Mouse (Mus musculus): ENCODE results near the gene Amer2. TPM values are rescaled to one million over a fixed set of nuclear protein-coding genes. Genes with fewer than 3 reads are reported as not detected.

Amer2 gene
- total and polyA plus RNA-seq, 2 experiments, result 0.24 to 0.28 TPM

DNA sequence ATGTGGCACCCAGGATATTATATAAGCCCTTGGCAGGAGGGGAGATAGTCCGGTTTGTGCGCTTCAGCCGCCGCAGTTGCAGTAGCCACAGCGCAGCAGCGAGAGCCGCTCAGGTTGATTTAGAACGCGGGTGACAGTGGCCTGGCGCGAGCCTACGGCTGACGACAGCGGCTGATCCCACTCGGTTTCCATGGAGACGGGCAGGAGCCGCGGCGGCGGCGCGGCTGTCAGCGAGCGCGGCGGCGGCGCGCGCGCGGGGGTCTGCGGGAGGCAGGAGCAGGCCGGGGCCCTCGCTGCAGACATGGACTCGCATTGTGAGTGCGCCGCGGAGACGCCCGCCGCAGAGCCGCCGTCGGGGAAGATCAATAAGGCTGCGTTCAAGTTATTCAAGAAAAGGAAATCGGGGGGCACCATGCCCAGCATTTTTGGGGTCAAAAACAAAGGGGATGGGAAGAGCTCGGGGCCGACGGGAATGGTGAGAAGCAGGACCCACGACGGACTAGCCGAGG lies 5.1 kb downstream of the Amer2 start:
- no peak overlapping the region for H3K27ac ChIP-seq (replicated peaks; ENCODE audit: insufficient read depth, low read depth, low read length)
- H3K79me2 ChIP-seq (ENCODE audit: control insufficient read depth, insufficient read depth, low read length), result no peaks in the 10 kb centered on the region
- WGBS, result 1% methylated on average over 53 of the region's 53 CpGs
- H3K36me3 ChIP-seq (ENCODE audit: control insufficient read depth, insufficient read depth, low read length), result no peaks in the 10 kb centered on the region
- H3K4me3 ChIP-seq (ENCODE audit: insufficient read depth, low read depth, low read length), result peak overlapping the region; percentile 55
- no peak for TF ChIP-seq CTCF (IDR thresholded peaks at IDR 0.05; ENCODE audit: low read depth, low read length)
- TF ChIP-seq POLR2A (IDR thresholded peaks at IDR 0.05; ENCODE audit: extremely low read depth, insufficient read depth, low read length), result no peak
- peak; percentile 46 for DNase-seq (ENCODE audit: extremely low read depth, low read depth, low spot score)
- H3K4me1 ChIP-seq (ENCODE audit: control insufficient read depth, insufficient read depth, low read length), result no peaks in the 10 kb centered on the region; the same call in 1 of the 2 replicates
- no peaks in the 10 kb centered on the region; the same call in 1 of the 2 replicates for H3K27me3 ChIP-seq (ENCODE audit: control insufficient read depth, insufficient read depth, low read length)
- H3K9ac ChIP-seq (ENCODE audit: low read depth, low read length), result peak overlapping the region; percentile 43

DNA sequence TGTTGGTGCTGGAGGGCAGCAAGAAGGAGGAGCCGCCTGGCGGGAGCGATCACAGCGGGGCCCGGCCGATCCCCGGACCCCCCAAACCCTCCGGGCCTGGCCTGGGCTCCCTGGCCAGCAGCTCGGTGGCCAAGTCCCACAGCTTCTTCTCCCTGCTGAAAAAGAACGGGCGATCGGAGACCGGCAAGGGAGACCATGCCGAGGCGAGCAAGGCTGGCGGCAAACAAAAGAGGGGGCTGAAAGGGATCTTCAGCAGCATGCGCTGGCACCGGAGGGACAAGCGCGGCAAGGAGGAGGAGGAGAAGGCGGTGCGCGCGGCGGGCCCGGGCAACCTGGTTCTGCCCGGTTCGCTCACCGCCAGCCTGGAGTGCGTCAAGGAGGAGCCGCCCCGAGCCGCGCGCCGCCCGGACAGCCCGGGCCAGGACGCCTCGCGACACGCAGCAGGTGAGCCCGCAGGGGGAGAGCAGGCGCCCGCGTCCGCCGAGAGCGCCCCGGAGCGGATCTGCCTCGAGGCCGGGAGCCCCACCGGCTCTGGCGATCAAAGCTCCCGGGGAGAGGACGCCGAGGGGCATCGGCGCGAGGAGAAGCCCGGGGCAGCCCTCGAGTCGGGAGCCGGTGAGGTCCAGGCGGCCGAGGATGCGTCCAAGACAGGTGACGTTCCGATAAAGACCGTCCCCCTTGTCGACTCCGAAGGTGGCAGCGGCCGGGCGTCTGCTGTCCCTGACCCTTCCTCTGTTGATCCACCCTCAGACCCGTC lies 5.7 kb downstream of the Amer2 start:
- DNase-seq (ENCODE audit: extremely low read depth, low read depth, low spot score), result no peak
- Histone ChIP-seq H3K9ac (ENCODE audit: low read depth, low read length) (peak overlapping the region; percentile 43), H3K27ac (replicated peaks; ENCODE audit: insufficient read depth, low read depth, low read length) (no peak overlapping the region), H3K79me2 (ENCODE audit: control insufficient read depth, insufficient read depth, low read length) (no peaks in the 10 kb centered on the region), H3K36me3 (ENCODE audit: control insufficient read depth, insufficient read depth, low read length) (no peaks in the 10 kb centered on the region), H3K4me1 (ENCODE audit: control insufficient read depth, insufficient read depth, low read length) (no peaks in the 10 kb centered on the region; the same call in 1 of the 2 replicates), H3K4me3 (ENCODE audit: insufficient read depth, low read depth, low read length) (peak overlapping the region; percentile 55), H3K27me3 (ENCODE audit: control insufficient read depth, insufficient read depth, low read length) (no peaks in the 10 kb centered on the region; the same call in 1 of the 2 replicates)
- TF ChIP-seq POLR2A (IDR thresholded peaks at IDR 0.05; ENCODE audit: extremely low read depth, insufficient read depth, low read length) (no peak), CTCF (IDR thresholded peaks at IDR 0.05; ENCODE audit: low read depth, low read length) (no peak)
- WGBS, result 1% methylated on average over 77 of the region's 77 CpGs

DNA sequence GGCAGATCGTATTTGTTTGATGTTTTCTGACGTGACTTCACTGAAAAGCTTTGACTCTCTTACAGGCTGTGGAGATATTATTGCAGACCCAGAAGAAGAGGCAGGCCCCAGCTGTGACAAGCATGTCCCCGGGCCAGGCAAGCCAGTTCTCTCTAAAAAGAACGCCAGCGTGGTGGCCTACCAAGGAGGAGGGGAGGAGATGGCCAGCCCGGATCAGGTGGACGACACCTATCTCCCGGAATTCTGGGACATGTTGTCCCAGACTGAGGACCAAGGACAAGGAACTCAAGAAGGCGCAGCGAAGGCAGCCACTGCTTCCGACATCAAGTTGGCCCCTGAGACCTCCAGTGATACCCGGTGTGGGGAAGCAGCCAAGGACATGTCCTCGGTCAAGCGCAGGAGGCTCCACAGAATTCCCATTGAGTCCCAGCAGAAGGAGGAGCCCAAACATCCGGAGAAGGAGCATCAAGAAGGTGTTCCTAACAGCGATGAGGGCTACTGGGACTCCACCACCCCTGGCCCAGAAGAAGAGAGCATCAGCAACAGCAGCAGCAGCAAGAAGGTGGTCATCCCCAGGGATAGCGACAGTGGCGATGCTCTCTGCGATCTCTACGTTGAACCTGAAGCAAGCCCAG lies 6.4 kb downstream of the Amer2 start:
- Histone ChIP-seq H3K9ac (ENCODE audit: low read depth, low read length) (peak overlapping the region; percentile 43), H3K36me3 (ENCODE audit: control insufficient read depth, insufficient read depth, low read length) (no peaks in the 10 kb centered on the region), H3K79me2 (ENCODE audit: control insufficient read depth, insufficient read depth, low read length) (no peaks in the 10 kb centered on the region), H3K4me1 (ENCODE audit: control insufficient read depth, insufficient read depth, low read length) (no peaks in the 10 kb centered on the region; the same call in 1 of the 2 replicates), H3K27ac (replicated peaks; ENCODE audit: insufficient read depth, low read depth, low read length) (no peak overlapping the region), H3K27me3 (ENCODE audit: control insufficient read depth, insufficient read depth, low read length) (no peaks in the 10 kb centered on the region; the same call in 1 of the 2 replicates), H3K4me3 (ENCODE audit: insufficient read depth, low read depth, low read length) (peak overlapping the region; percentile 55; the same call in 1 of the 2 replicates)
- TF ChIP-seq CTCF (IDR thresholded peaks at IDR 0.05; ENCODE audit: low read depth, low read length), result no peak
- WGBS, result 59% methylated on average over 20 of the region's 20 CpGs
- DNase-seq (ENCODE audit: extremely low read depth, low read depth, low spot score), result no peak

DNA sequence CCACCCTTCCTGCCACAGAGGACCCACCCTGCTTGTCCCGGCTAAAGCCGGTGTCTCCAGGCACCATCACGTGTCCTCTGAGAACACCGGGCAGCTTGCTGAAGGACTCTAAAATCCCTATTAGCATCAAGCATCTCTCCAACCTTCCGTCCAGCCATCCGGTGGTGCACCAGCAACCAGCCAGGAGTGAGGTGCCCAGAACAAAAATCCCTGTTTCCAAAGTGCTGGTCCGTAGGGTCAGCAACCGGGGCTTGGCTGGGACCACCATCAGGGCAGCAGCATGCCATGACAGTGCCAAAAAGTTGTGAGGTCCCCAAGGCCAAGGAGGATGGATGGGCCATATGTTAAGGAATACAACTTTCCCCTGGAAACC lies 6.9 kb downstream of the Amer2 start:
- WGBS, result 91% methylated on average over 8 of the region's 8 CpGs

DNA sequence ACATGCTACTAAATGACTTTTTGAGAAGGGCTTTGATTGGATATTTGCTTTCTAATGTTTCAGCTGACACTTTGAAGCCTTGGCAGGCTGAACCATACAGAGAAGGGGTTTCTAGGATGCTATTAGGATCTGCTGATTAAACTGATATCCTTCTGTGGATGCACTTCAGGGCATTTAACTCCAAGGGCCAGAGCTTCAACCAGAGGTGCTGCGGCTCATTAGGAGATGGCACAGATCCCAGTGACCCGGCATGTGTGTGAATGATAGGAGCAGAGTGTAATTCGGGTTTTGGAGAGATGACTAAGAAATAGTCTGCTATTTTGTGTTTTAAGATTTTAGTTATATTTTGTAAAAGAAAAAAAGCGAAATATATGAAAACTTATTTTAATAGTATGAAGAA lies 8.6 kb downstream of the Amer2 start:
- Histone ChIP-seq H3K36me3 (ENCODE audit: control insufficient read depth, insufficient read depth, low read length) (no peaks in the 10 kb centered on the region), H3K79me2 (ENCODE audit: control insufficient read depth, insufficient read depth, low read length) (no peaks in the 10 kb centered on the region), H3K27ac (replicated peaks; ENCODE audit: insufficient read depth, low read depth, low read length) (no peak overlapping the region), H3K27me3 (ENCODE audit: control insufficient read depth, insufficient read depth, low read length) (no peaks in the 10 kb centered on the region; the same call in 1 of the 2 replicates), H3K4me1 (ENCODE audit: control insufficient read depth, insufficient read depth, low read length) (peaks cover 5% of the 10 kb centered on the region), H3K9ac (ENCODE audit: low read depth, low read length) (no peak overlapping the region), H3K4me3 (ENCODE audit: insufficient read depth, low read depth, low read length) (no peak overlapping the region)
- no peak for DNase-seq (ENCODE audit: extremely low read depth, low read depth, low spot score)
- 54% methylated on average over 4 of the region's 4 CpGs for whole genome bisulfite sequencing
- no peak for TF ChIP-seq CTCF (IDR thresholded peaks at IDR 0.05; ENCODE audit: low read depth, low read length)
- TF ChIP-seq POLR2A (IDR thresholded peaks at IDR 0.05; ENCODE audit: extremely low read depth, insufficient read depth, low read length), result no peak

More for the DNA sequence above, 6.9 kb downstream of the Amer2 start:
- Histone ChIP-seq H3K36me3 (ENCODE audit: control insufficient read depth, insufficient read depth, low read length) (no peaks in the 10 kb centered on the region), H3K4me3 (ENCODE audit: insufficient read depth, low read depth, low read length) (no peak overlapping the region), H3K79me2 (ENCODE audit: control insufficient read depth, insufficient read depth, low read length) (no peaks in the 10 kb centered on the region), H3K9ac (ENCODE audit: low read depth, low read length) (no peak overlapping the region), H3K4me1 (ENCODE audit: control insufficient read depth, insufficient read depth, low read length) (no peaks in the 10 kb centered on the region; the same call in 1 of the 2 replicates), H3K27ac (replicated peaks; ENCODE audit: insufficient read depth, low read depth, low read length) (no peak overlapping the region), H3K27me3 (ENCODE audit: control insufficient read depth, insufficient read depth, low read length) (no peaks in the 10 kb centered on the region; the same call in 1 of the 2 replicates)
- TF ChIP-seq CTCF (IDR thresholded peaks at IDR 0.05; ENCODE audit: low read depth, low read length), result no peak
- no peak for TF ChIP-seq POLR2A (IDR thresholded peaks at IDR 0.05; ENCODE audit: extremely low read depth, insufficient read depth, low read length)
- DNase-seq (ENCODE audit: extremely low read depth, low read depth, low spot score), result no peak
